In the genomic region with DNA sequence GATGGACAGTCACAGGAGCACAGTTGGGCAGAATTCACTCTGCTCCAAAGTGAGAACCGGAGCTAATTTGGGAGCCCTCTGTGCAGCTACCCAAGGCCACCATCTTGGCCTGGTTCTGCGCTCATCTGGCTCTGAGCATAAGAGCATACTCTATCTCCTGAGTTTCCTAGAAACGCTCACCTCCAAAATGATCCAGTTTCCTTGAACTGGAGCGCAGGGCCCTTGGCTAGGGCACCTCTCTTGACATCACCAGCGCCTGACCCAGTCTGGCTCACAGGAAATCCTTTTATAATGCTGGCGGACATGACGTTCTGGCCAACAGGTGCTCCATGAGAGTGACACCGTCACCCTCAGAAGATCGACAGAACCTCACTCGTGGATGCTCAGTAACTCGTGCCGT, we compare ENCODE assay signal across 32 mouse cellular contexts. TPM values are rescaled to one million over a fixed set of nuclear protein-coding genes. Genes with fewer than 3 reads are reported as not detected.
DNase-seq lines count a peak whose midpoint lies in the region; TF ChIP-seq lines count a peak whose summit lies in the region.
"Had no signal": no experiment of that assay in that cellular context is flagged by ENCODE, and none has a peak within 500 bp of the region (broad histone marks: within the 10 kb centered on the region; RNA-seq: fewer than 3 reads in every experiment).

No protein-coding gene starts in this region.

- no peaks in the 10 kb centered on the region for H3K36me3 ChIP-seq in testis, adult 2 months (ENCODE audit: control insufficient read depth, insufficient read depth, low read length)
- H3K36me3 ChIP-seq: embryonic facial prominence, embryonic 13.5 days; embryonic facial prominence, embryonic 15.5 days; forebrain, embryonic 10.5 days; forebrain, embryonic 12.5 days; G1E had no signal

- H3K4me3 ChIP-seq in testis, adult 2 months (ENCODE audit: control insufficient read depth, low read depth, low read length): peak overlapping the region; percentile 84
- H3K4me3 ChIP-seq: embryonic facial prominence, embryonic 13.5 days; embryonic facial prominence, embryonic 15.5 days; erythroblast, embryonic 14.5 days; forebrain, embryonic 10.5 days; forebrain, embryonic 12.5 days had no signal

- H3K4me1 ChIP-seq in testis, adult 2 months (ENCODE audit: control insufficient read depth, insufficient read depth, low read length): no peaks in the 10 kb centered on the region; the same call in 1 of the 2 replicates

- no peak for TF ChIP-seq POLR2A in testis, adult 2 months (IDR thresholded peaks at IDR 0.05; ENCODE audit: control insufficient read depth, low read depth, low read length)

- TF ChIP-seq CTCF in testis, adult 2 months (IDR thresholded peaks at IDR 0.05; ENCODE audit: control insufficient read depth, insufficient read depth, insufficient replicate concordance, low read depth, low read length): no peak

- H3K27me3 ChIP-seq in testis, adult 2 months (ENCODE audit: control insufficient read depth, insufficient read depth, low read length): no peaks in the 10 kb centered on the region
- H3K27me3 ChIP-seq: CH12.LX; embryonic facial prominence, embryonic 13.5 days; embryonic facial prominence, embryonic 15.5 days; forebrain, embryonic 12.5 days; Patski had no signal

- DNase-seq in gastrocnemius, adult 18-20 months (ENCODE audit: low spot score): peak; percentile 70
- DNase-seq in gastrocnemius, postnatal 25 days: no peak
- peak; percentile 63 for DNase-seq in gastrocnemius, adult 8-10 months (ENCODE audit: low spot score in 2 of 2)
- no peak for DNase-seq in gastrocnemius, postnatal 4 days (ENCODE audit: low spot score in 2 of 2)
- no peak for DNase-seq in testis, postnatal 14 days (ENCODE audit: low spot score)
- no peak for DNase-seq in right cerebral cortex, postnatal 25 days
- DNase-seq: adrenal gland, adult 8-10 months; adrenal gland, postnatal 14 days; adrenal gland, postnatal 36 days; B cell, adult 2 months; cerebellum, adult 11 months; cerebellum, adult 18-20 months; cerebellum, adult 8-10 months; cerebellum, adult 9-11 months; cerebellum, postnatal 14 days; cerebellum, postnatal 36 days; embryo, embryonic 11 days had no signal

- H3K27ac ChIP-seq in testis, adult 2 months (ENCODE audit: control insufficient read depth, insufficient read depth, low read depth, low read length): 0 out of 2 replicates have a peak overlapping the region, but pooled peaks have one; percentile 16
- H3K27ac ChIP-seq: embryonic facial prominence, embryonic 13.5 days; embryonic facial prominence, embryonic 15.5 days; forebrain, embryonic 10.5 days; forebrain, embryonic 12.5 days had no signal

RNA-seq across cellular contexts. Expression of gene 1700013G24Rik, which starts 3.5 kb away (rescaled TPM):
- total RNA-seq in gastrocnemius, adult 18-20 months (2021): not detected
- total RNA-seq in gastrocnemius, postnatal 25 days (2021): not detected
- total RNA-seq in gastrocnemius, adult 8-10 months (2022): not detected
- total RNA-seq in gastrocnemius, postnatal 4 days (2021): under 1 TPM in 1 of 2 experiments, not detected in 1; 0.34 TPM
- polyA plus RNA-seq in testis, adult 2 months (2012; rRNA removed): 1,386 and 1,446 TPM in 2 replicates
- total RNA-seq: adrenal gland, adult 18-20 months; adrenal gland, adult 8-10 months; adrenal gland, postnatal 14 days; adrenal gland, postnatal 36 days; CH12.LX; common myeloid progenitor, adult 5-6 weeks had no signal
- polyA plus RNA-seq: activated CD4-positive, CD25-positive, alpha-beta regulatory T cell, adult 4 months; CD4-positive, CD25-positive, alpha-beta regulatory T cell, adult 4 months; embryonic facial prominence, embryonic 11.5 days; embryonic facial prominence, embryonic 13.5 days; embryonic facial prominence, embryonic 15.5 days; erythroblast, embryonic 14.5 days; forebrain, embryonic 10.5 days; forebrain, embryonic 12.5 days; forebrain, embryonic 14.5 days; G1E; Patski had no signal

RNA-seq across cellular contexts. Expression of gene Hspg2, which starts 12.0 kb away (rescaled TPM):
- total RNA-seq in gastrocnemius, adult 18-20 months (2021): 10 to 100 TPM; 53.7 to 61.6 TPM
- total RNA-seq in gastrocnemius, postnatal 25 days (2021): 100 to 1,000 TPM; 105 to 107 TPM
- total RNA-seq in gastrocnemius, adult 8-10 months (2022): 10 to 100 TPM; 42.0 to 54.1 (median 50.0) TPM
- total RNA-seq in gastrocnemius, postnatal 4 days (2021): 100 to 1,000 TPM; 336 to 381 TPM
- 6.0 and 7.4 TPM in 2 replicates for polyA plus RNA-seq in testis, adult 2 months (2012; rRNA removed)
- polyA plus RNA-seq: activated CD4-positive, CD25-positive, alpha-beta regulatory T cell, adult 4 months; CD4-positive, CD25-positive, alpha-beta regulatory T cell, adult 4 months; G1E had no signal

RNA-seq across cellular contexts. Expression of gene Cela3b, which starts 26.2 kb away (rescaled TPM):
- total RNA-seq in gastrocnemius, adult 18-20 months (2021): under 1 TPM in 1 of 2 experiments, not detected in 1; 0.34 TPM
- total RNA-seq in gastrocnemius, postnatal 25 days (2021): not detected
- not detected for total RNA-seq in gastrocnemius, adult 8-10 months (2022)
- under 1 TPM in 1 of 2 experiments, not detected in 1; 0.34 TPM for total RNA-seq in gastrocnemius, postnatal 4 days (2021)
- polyA plus RNA-seq in testis, adult 2 months (2012; rRNA removed): 2.8 and 3.3 TPM in 2 replicates
- total RNA-seq: adrenal gland, adult 18-20 months; adrenal gland, postnatal 14 days; adrenal gland, postnatal 36 days; CH12.LX; common myeloid progenitor, adult 5-6 weeks; G1E had no signal
- polyA plus RNA-seq: activated CD4-positive, CD25-positive, alpha-beta regulatory T cell, adult 4 months; CD4-positive, CD25-positive, alpha-beta regulatory T cell, adult 4 months; embryonic facial prominence, embryonic 11.5 days; embryonic facial prominence, embryonic 13.5 days; embryonic facial prominence, embryonic 15.5 days; erythroblast, embryonic 14.5 days; forebrain, embryonic 10.5 days; forebrain, embryonic 12.5 days; forebrain, embryonic 14.5 days; G1E; Patski had no signal

RNA-seq across cellular contexts. Expression of gene Cela3a, which starts 47.0 kb away (rescaled TPM):
- total RNA-seq in gastrocnemius, adult 18-20 months (2021): not detected
- total RNA-seq in gastrocnemius, postnatal 25 days (2021): not detected
- not detected for total RNA-seq in gastrocnemius, adult 8-10 months (2022)
- under 1 TPM in 1 of 2 experiments, not detected in 1; 0.34 TPM for total RNA-seq in gastrocnemius, postnatal 4 days (2021)
- not detected in 2 replicates for polyA plus RNA-seq in testis, adult 2 months (2012; rRNA removed)
- total RNA-seq: adrenal gland, adult 18-20 months; adrenal gland, adult 8-10 months; adrenal gland, postnatal 14 days; adrenal gland, postnatal 36 days; CH12.LX; common myeloid progenitor, adult 5-6 weeks; G1E had no signal
- polyA plus RNA-seq: activated CD4-positive, CD25-positive, alpha-beta regulatory T cell, adult 4 months; CD4-positive, CD25-positive, alpha-beta regulatory T cell, adult 4 months; embryonic facial prominence, embryonic 11.5 days; embryonic facial prominence, embryonic 13.5 days; embryonic facial prominence, embryonic 15.5 days; erythroblast, embryonic 14.5 days; forebrain, embryonic 10.5 days; forebrain, embryonic 12.5 days; forebrain, embryonic 14.5 days; G1E; Patski had no signal

Comparison
In these comparisons a context has a peak if more than half of its experiments do, and no peak if none do; other contexts are left out.
1. DNase-seq: peak in gastrocnemius, adult 18-20 months (single experiment) and gastrocnemius, adult 8-10 months (2 of 2); none in gastrocnemius, postnatal 25 days (single experiment), gastrocnemius, postnatal 4 days (0 of 2), testis, postnatal 14 days (single experiment) and right cerebral cortex, postnatal 25 days (single experiment).